Mouse (Mus musculus) lung, postnatal 0 days (tissue): Measurements from ENCODE around the gene 1700028P14Rik. TPM values are rescaled to one million over a fixed set of nuclear protein-coding genes. Genes with fewer than 3 reads are reported as not detected.
"Not testable (repeated sequence)": the region's sequence is repeated elsewhere in the genome, so short reads cannot be mapped to it uniquely, and the experiment has no call there.

Experiments
- ATAC-seq: fragments of 200-750 bp; cut with Nextera tagmentation; 2 replicates; pipeline ENCODE4 v1.8.0; 2017; ENCODE audit warnings: moderate library complexity
- DNase-seq: peaks from one replicate; pipeline ENCODE4 v3.0.0-alpha.2; 2016; ENCODE audit warnings: low spot score
- H3K27ac ChIP-seq: fragments of 300-500 bp; sonication (generic); 2 replicates; pipeline ENCODE4 v1.5.1; 2014; ENCODE audit warnings: antibody characterized with exemption, mild to moderate bottlenecking, low read length, mixed read lengths
- H3K27me3 ChIP-seq: fragments of 300-500 bp; sonication (generic); replicated peaks from 2 replicates; pipeline ENCODE4 v1.6.1; 2014; ENCODE audit warnings: low read length, mixed read lengths; ENCODE audit not compliant: insufficient read depth
- H3K36me3 ChIP-seq: fragments of 300-500 bp; sonication (generic); 2 replicates; pipeline ENCODE4 v1.6.1; 2014; ENCODE audit warnings: low read length, mixed read lengths; ENCODE audit not compliant: insufficient read depth
- H3K4me1 ChIP-seq: fragments of 300-500 bp; sonication (generic); 2 replicates; pipeline ENCODE4 v1.6.1; 2014; ENCODE audit warnings: antibody characterized with exemption, low read depth, low read length, mixed read lengths; ENCODE audit not compliant: insufficient read depth
- H3K4me2 ChIP-seq: fragments of 300-500 bp; sonication (generic); replicated peaks from 2 replicates; pipeline ENCODE4 v1.6.1; 2014; ENCODE audit warnings: low read depth, mild to moderate bottlenecking, low read length, moderate library complexity, mixed read lengths
- H3K4me3 ChIP-seq: fragments of 300-500 bp; sonication (generic); 2 replicates; pipeline ENCODE4 v1.5.1; 2014; ENCODE audit warnings: low read depth, low read length
- H3K9ac ChIP-seq: fragments of 300-500 bp; sonication (generic); replicated peaks from 2 replicates; pipeline ENCODE4 v1.6.1; 2014; ENCODE audit warnings: low read depth, mild to moderate bottlenecking
- H3K9me3 ChIP-seq: fragments of 300-500 bp; sonication (generic); 2 replicates; pipeline ENCODE4 v1.6.1; 2016; ENCODE audit warnings: low read length, mixed read lengths
- CTCF ChIP-seq: IDR thresholded peaks from 2 replicates; pipeline ENCODE4 v1.5.1; 2016; ENCODE audit warnings: antibody characterized with exemption, mild to moderate bottlenecking
- EP300 ChIP-seq: IDR thresholded peaks from 2 replicates; pipeline ENCODE4 v1.6.1; 2016; ENCODE audit warnings: antibody characterized with exemption, mild to moderate bottlenecking, control low read depth
- WGBS: fragments of 180-500 bp; shearing (Covaris S2); extraction: QIAGEN DNeasy Blood & Tissue Kit; methylation state at CpG from one replicate; pipeline ENCODE4 v1.1.7; 2014; 5-methylcytosine and 5-hydroxymethylcytosine counted together
- polyA plus RNA-seq: library from polyadenylated mRNA; unstranded; fragments of >200 nt; fragmentation: Nextera tagmentation; extraction: Ambion mirVana; gene quantifications from 2 replicates; pipeline ENCODE4 v1.2.1, GENCODE M21; 2015

1700028P14Rik gene
- polyA plus RNA-seq, 1 experiment from 2014 or later: 4.3 TPM

DNA sequence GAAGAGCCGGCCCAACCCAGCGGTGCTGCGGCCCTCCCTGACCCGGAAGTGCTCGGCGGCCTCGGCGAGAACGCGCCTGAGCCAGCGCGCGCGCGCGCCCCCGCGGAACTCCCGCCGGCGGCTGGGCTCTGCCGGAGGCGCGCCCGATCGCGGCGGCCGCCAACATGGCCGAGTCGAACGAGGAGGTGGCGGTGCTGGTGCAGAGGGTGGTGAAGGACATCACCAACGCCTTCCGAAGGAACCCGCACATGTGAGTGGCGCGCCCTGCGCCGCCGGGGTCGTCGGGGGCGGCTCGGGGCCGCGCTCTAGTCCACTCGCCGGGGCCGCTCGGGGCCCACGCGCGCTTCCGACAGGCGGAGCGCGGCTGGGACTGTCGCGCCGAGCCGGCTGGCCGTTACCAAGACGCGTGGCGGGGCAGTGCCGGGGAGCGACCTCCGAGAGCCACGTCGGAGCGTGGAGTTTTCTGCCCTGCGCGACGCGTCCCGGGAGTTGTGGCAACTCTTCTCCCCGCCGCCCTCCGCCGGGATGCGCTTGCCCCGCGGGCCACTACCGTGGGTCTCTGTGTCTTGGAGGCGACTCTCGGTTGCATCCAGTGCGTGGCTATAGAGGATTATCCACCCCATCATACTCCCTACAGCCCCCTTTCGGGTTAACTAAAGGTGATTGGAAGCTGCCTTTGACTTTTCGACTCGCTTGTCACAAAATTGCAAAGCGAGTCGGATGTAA, 34.8 kb upstream of the 1700028P14Rik start, which contains the start of gene Ptar1:
TSS of gene Ptar1 (plus strand) at position 134 of the 726 bp plus-strand sequence.
- TF ChIP-seq CTCF (no peak), EP300 (no peak)
- WGBS: under 1% methylated on average over 79 of the region's 93 CpGs
- H3K9ac ChIP-seq: peak within 1 kb of the TSS; percentile 80
- ATAC-seq (peak; percentile 98), DNase-seq (peak; percentile 91)
- peak within 1 kb of the TSS; percentile 88 for H3K27ac ChIP-seq
- no peaks in the 10 kb centered on the region for H3K27me3 ChIP-seq
- no peaks in the 10 kb centered on the region for H3K9me3 ChIP-seq
- H3K4me3 ChIP-seq: peak within 1 kb of the TSS; percentile 86
- H3K36me3 ChIP-seq: no peaks in the 10 kb centered on the region
- no peaks in the 10 kb centered on the region for H3K4me1 ChIP-seq
- H3K4me2 ChIP-seq: peak within 1 kb of the TSS; percentile 73

DNA sequence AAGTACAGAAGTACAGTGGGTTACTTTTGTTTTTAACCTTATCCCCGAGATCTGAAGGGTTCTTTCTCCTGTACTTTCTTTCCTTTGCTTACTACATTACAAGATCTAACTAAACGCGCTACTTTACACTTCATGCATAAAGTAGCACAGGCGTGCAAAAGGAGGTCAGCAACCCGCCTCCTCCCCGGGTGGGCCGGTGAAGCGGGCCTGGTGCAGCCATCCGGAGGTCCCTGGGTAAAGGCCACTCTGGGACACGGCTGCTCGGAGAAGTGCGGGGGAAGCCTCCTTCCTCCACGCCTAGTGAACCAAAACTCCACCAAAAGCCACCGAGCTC, 34.3 kb upstream of the 1700028P14Rik start:
- peak overlapping the region; percentile 88 for H3K27ac ChIP-seq
- no peaks in the 10 kb centered on the region for H3K9me3 ChIP-seq
- WGBS: 2% methylated on average over 14 of the region's 14 CpGs
- peak overlapping the region; percentile 80 for H3K9ac ChIP-seq
- H3K4me3 ChIP-seq: peak overlapping the region; percentile 86
- ATAC-seq (no peak; the same call in 1 of the 2 replicates), DNase-seq (no peak)
- H3K4me1 ChIP-seq: no peaks in the 10 kb centered on the region
- H3K36me3 ChIP-seq: no peaks in the 10 kb centered on the region
- H3K4me2 ChIP-seq: peak overlapping the region; percentile 73
- TF ChIP-seq EP300 (no peak), CTCF (no peak)
- H3K27me3 ChIP-seq: no peaks in the 10 kb centered on the region

DNA sequence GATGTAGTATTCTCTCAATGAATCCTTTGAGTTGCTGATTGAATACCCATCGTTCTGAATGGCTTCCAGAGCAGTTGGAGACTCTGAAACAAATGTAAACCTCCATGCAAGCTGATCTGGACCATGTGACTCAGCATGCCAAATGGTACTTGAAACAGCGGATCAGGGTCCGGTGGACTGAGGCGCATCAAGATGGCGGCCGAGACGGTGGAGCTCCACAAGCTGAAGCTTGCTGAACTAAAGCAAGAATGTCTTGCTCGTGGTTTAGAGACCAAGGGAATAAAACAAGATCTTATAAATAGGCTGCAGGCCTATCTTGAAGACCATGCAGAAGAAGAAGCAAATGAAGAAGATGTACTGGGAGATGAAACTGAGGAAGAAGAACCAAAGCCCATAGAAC, 23.0 kb upstream of the 1700028P14Rik start:
- H3K27me3 ChIP-seq, H3K4me2 ChIP-seq, H3K9me3 ChIP-seq, H3K9ac ChIP-seq, ATAC-seq, H3K4me3 ChIP-seq, H3K27ac ChIP-seq, DNase-seq, H3K36me3 ChIP-seq, H3K4me1 ChIP-seq: not testable (repeated sequence)
- WGBS: 89% methylated on average over 8 of the region's 8 CpGs

DNA sequence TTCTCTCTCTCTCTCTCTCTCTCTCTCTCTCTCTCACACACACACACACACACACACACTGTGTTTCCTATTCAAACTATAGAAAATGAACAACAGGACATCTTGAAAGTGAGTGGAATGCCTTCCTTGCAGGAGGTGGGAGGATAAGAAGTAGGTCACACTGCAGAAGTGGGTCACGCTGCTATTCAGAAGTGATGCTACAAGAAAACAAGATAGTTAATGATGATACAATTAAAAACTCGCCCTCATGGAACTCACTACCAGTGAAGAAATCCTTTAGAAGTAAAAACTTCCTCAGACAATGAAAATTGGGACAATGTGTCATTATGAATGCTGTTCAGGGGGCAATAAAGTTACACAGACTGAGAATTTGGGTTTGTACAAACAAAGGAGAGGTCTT, 20.4 kb upstream of the 1700028P14Rik start:
- WGBS: 53% methylated on average over 2 of the region's 2 CpGs
- no peak for DNase-seq
- H3K9ac ChIP-seq: no peak overlapping the region

DNA sequence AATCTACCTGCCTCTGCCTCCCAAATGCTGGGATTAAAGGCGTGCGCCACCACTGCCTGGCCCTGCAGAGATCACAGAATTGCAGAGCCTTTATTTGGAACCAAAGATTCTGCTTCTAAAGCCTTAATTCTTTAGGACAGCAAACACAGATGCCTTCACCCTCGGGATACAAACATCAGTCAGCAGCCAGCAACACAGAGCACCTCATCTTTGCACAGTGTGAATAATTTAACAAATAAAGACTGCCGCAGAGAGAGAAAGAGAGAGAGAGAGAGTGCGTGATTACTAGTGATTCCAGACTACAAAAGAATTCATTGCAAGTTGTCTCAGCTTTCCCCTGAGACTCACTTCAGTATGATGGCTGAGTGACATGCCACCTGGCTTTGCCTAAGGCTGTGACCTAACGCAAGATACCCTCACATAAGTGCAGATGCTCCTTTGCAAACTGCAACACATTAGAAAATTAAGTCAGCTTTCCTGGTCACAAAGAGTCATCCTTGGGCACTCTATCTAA, 15.6 kb upstream of the 1700028P14Rik start:
- Histone ChIP-seq H3K27ac (no peak overlapping the region), H3K9ac (no peak overlapping the region), H3K27me3 (no peaks in the 10 kb centered on the region), H3K4me3 (no peak overlapping the region), H3K36me3 (no peaks in the 10 kb centered on the region), H3K4me2 (no peak overlapping the region), H3K4me1 (no peaks in the 10 kb centered on the region), H3K9me3 (no peaks in the 10 kb centered on the region)
- WGBS: 71% methylated on average over 6 of the region's 6 CpGs
- no peak for TF ChIP-seq EP300
- no peak for TF ChIP-seq CTCF
- ATAC-seq (no peak), DNase-seq (no peak)

More for the DNA sequence above, 20.4 kb upstream of the 1700028P14Rik start:
- H3K27me3 ChIP-seq: no peaks in the 10 kb centered on the region
- H3K4me1 ChIP-seq: no peaks in the 10 kb centered on the region
- ATAC-seq: no peak
- H3K4me2 ChIP-seq: no peak overlapping the region
- H3K36me3 ChIP-seq: no peaks in the 10 kb centered on the region
- no peaks in the 10 kb centered on the region for H3K9me3 ChIP-seq
- no peak for TF ChIP-seq EP300
- no peak for TF ChIP-seq CTCF
- no peak overlapping the region for H3K4me3 ChIP-seq
- H3K27ac ChIP-seq: no peak overlapping the region

DNA sequence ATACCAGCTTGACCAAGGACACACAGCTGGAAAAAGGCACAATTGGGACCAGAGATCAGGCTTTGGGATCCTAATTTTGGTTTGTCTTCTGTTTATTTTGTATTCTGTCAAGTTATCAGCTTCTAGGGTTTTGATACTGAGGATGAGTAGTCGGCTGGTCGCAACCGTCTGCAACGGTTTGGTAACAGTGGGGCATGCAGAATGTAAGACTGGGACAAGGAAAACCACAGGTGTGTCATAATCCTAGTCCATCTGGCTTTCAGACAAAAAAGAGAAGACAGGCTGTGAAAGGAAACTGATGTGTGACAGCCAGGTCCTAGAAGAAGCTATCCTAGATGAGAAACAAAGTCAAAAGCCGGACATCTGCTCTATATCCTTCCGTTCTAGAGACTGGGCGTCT, 11.5 kb upstream of the 1700028P14Rik start:
- ATAC-seq (no peak), DNase-seq (no peak)
- no peak for TF ChIP-seq EP300
- no peak for TF ChIP-seq CTCF

More for the DNA sequence above, 11.5 kb upstream of the 1700028P14Rik start:
- no peaks in the 10 kb centered on the region for H3K4me1 ChIP-seq
- no peak overlapping the region for H3K4me2 ChIP-seq
- no peaks in the 10 kb centered on the region for H3K9me3 ChIP-seq
- H3K9ac ChIP-seq: no peak overlapping the region
- H3K27ac ChIP-seq: no peak overlapping the region
- 76% methylated on average over 7 of the region's 7 CpGs for WGBS
- H3K36me3 ChIP-seq: no peaks in the 10 kb centered on the region
- H3K4me3 ChIP-seq: no peak overlapping the region
- H3K27me3 ChIP-seq: no peaks in the 10 kb centered on the region
